Comparison of ENCODE assay signal across 8 mouse cellular contexts in genomic region chrX:50591477-50591876, GRCm38 (mm10).
DNase-seq lines count a peak whose midpoint lies in the region; ATAC-seq and TF ChIP-seq lines count a peak whose summit lies in the region.

No protein-coding gene starts in this region.

- WGBS in heart, postnatal 0 days, result 59% methylated on average over 4 of the region's 4 CpGs
- WGBS in liver, embryonic 11.5 days, result 85% methylated on average over 4 of the region's 4 CpGs

- H3K27me3 ChIP-seq in heart, postnatal 0 days (ENCODE audit: control insufficient read depth, insufficient read depth, low read length), result no peaks in the 10 kb centered on the region
- no peaks in the 10 kb centered on the region for H3K27me3 ChIP-seq in liver, embryonic 11.5 days (replicated peaks; ENCODE audit: control insufficient read depth, insufficient read depth, low read length)

- intact Hi-C loops in heart, postnatal 25 days (cut with DNase I), result no loop called here

- H3K27ac ChIP-seq in heart, postnatal 0 days (ENCODE audit: low read depth), result no peak overlapping the region
- H3K27ac ChIP-seq in liver, embryonic 11.5 days (ENCODE audit: low read depth, low read length), result no peak overlapping the region

- DNase-seq in heart, postnatal 0 days (ENCODE audit: low spot score), result no peak
- no peak for DNase-seq in heart, postnatal 25 days (ENCODE audit: low spot score)
- peak; percentile 57 for DNase-seq in thymus, postnatal 0 days (ENCODE audit: low spot score)
- no peak for DNase-seq in thymus, postnatal 4 days
- no peak for DNase-seq in liver, embryonic 11.5 days (ENCODE audit: low spot score)
- DNase-seq in spleen, postnatal 4 days (ENCODE audit: low spot score in 2 of 2), result no peak
- DNase-seq in frontal cortex, postnatal 14 days (ENCODE audit: low spot score in 2 of 2), result no peak

- no peaks in the 10 kb centered on the region for H3K36me3 ChIP-seq in heart, postnatal 0 days (replicated peaks; ENCODE audit: control insufficient read depth, insufficient read depth, low read length)
- no peaks in the 10 kb centered on the region; the same call in 1 of the 2 replicates for H3K36me3 ChIP-seq in liver, embryonic 11.5 days (ENCODE audit: control insufficient read depth, insufficient read depth, low read length)

- H3K9me3 ChIP-seq in heart, postnatal 0 days (replicated peaks; ENCODE audit: control insufficient read depth, low read length), result no peaks in the 10 kb centered on the region
- no peaks in the 10 kb centered on the region for H3K9me3 ChIP-seq in liver, embryonic 11.5 days (ENCODE audit: control insufficient read depth, low read length)

- 0 out of 2 replicates have a peak, but pooled peaks have one; percentile 27 for ATAC-seq in heart, postnatal 0 days (ENCODE audit: insufficient read depth, low read depth)
- no peak for ATAC-seq in liver, embryonic 11.5 days (replicated peaks; ENCODE audit: low FRiP score)
- ATAC-seq in inflammation-experienced regulatory T-cells, adult 6 months, result no peak

- no peak overlapping the region for H3K9ac ChIP-seq in heart, postnatal 0 days (replicated peaks; ENCODE audit: low read depth, low read length)
- no peak overlapping the region for H3K9ac ChIP-seq in liver, embryonic 11.5 days (ENCODE audit: low read depth, low read length)

- no peak for TF ChIP-seq EP300 in heart, postnatal 0 days (IDR thresholded peaks at IDR 0.05; ENCODE audit: low read depth)

- no peak overlapping the region for H3K4me3 ChIP-seq in heart, postnatal 0 days (ENCODE audit: low read depth, low read length)
- H3K4me3 ChIP-seq in liver, embryonic 11.5 days (ENCODE audit: low read depth, low read length), result no peak overlapping the region

- peak; percentile 39 for TF ChIP-seq CTCF in heart, postnatal 0 days (IDR thresholded peaks at IDR 0.05; ENCODE audit: low read depth)

- H3K4me1 ChIP-seq in heart, postnatal 0 days (ENCODE audit: control insufficient read depth, insufficient read depth), result no peaks in the 10 kb centered on the region
- H3K4me1 ChIP-seq in liver, embryonic 11.5 days (replicated peaks; ENCODE audit: control insufficient read depth, insufficient read depth, low read length), result no peaks in the 10 kb centered on the region

- H3K4me2 ChIP-seq in heart, postnatal 0 days (ENCODE audit: low read depth, low read length), result peak overlapping the region; percentile 30; the same call in 1 of the 2 replicates
- peak overlapping the region; percentile 27; the same call in 1 of the 2 replicates for H3K4me2 ChIP-seq in liver, embryonic 11.5 days
